Mouse (Mus musculus) brain, embryonic 14.5 days (tissue): ENCODE measurements around the gene Ikbke.

Source experiments
- CTCF ChIP-seq: fragments of 200-500 bp; IDR thresholded peaks from 2 replicates; pipeline ENCODE4 v1.5.1; 2012; ENCODE audit warnings: inconsistent platforms, mild to moderate bottlenecking, moderate library complexity, borderline replicate concordance; ENCODE audit not compliant: insufficient read depth, insufficient read length; ENCODE audit errors: extremely low read depth
- POLR2A ChIP-seq: fragments of 200-500 bp; IDR thresholded peaks from 2 replicates; pipeline ENCODE4 v1.6.1; 2012; ENCODE audit warnings: mild to moderate bottlenecking, inconsistent platforms, borderline replicate concordance; ENCODE audit not compliant: poor library complexity, insufficient read depth, insufficient read length, severe bottlenecking; ENCODE audit errors: extremely low read depth

- no peak for TF ChIP-seq CTCF
- no peak for TF ChIP-seq POLR2A
Measured at GRCm38 (mm10) chr1:131228659-131229058, 50.7 kb downstream of the Ikbke start.
